Comparison of ENCODE assay signal across 38 mouse cellular contexts in the genomic region with DNA sequence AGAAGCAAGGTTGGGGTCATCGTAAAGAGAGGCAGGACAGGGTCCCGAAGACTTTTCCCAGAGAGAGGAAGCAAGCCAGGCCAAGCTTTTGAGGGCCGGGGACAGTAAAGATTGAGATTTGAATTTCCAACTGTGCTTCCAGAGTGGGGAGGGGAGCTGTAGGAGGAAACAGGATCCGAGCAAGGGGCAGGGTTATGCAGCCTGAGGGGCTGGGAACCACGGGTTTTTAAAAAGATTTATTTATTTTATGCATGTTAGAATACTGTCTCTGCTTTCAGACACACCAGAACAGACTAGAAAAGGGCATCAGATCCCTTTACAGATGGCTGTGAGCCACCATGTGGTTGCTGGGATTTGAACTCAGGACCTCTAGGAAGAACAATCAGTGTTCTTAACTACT. TPM values are rescaled to one million over a fixed set of nuclear protein-coding genes. Genes with fewer than 3 reads are reported as not detected.
"Had no signal": no experiment of that assay in that cellular context is flagged by ENCODE, and none has a peak within 500 bp of the region (broad histone marks: within the 10 kb centered on the region; RNA-seq: fewer than 3 reads in every experiment).

No protein-coding gene starts in this region.

- H3K4me2 ChIP-seq: heart, embryonic 12.5 days; hindbrain, embryonic 12.5 days; hindbrain, embryonic 14.5 days; limb, embryonic 15.5 days; liver, embryonic 12.5 days had no signal

- H3K9me3 ChIP-seq: heart, embryonic 10.5 days; heart, embryonic 12.5 days; hindbrain, embryonic 10.5 days; hindbrain, embryonic 12.5 days; limb, embryonic 15.5 days; liver, embryonic 12.5 days had no signal

- H3K4me1 ChIP-seq: hindbrain, embryonic 10.5 days; hindbrain, embryonic 12.5 days; liver, embryonic 12.5 days had no signal

- H3K27ac ChIP-seq: heart, adult 2 months; heart, embryonic 10.5 days; hindbrain, embryonic 10.5 days; hindbrain, embryonic 12.5 days; hindbrain, embryonic 14.5 days; layer of hippocampus, adult 2 months; limb, embryonic 15.5 days; liver, embryonic 12.5 days; liver, embryonic 14.5 days had no signal

- H3K4me3 ChIP-seq: heart, adult 2 months; heart, embryonic 10.5 days; heart, embryonic 12.5 days; hindbrain, embryonic 10.5 days; hindbrain, embryonic 12.5 days; layer of hippocampus, adult 2 months; limb, embryonic 15.5 days; liver, embryonic 12.5 days had no signal

- H3K36me3 ChIP-seq: heart, embryonic 10.5 days; heart, embryonic 12.5 days; hindbrain, embryonic 10.5 days; hindbrain, embryonic 12.5 days; limb, embryonic 15.5 days; liver, embryonic 12.5 days had no signal

- DNase-seq: forebrain, postnatal 0 days; gastrocnemius, postnatal 14 days; gastrocnemius, postnatal 36 days; heart, adult 2 months; heart, postnatal 10 days; heart, postnatal 4 days; kidney, adult 18-20 months; kidney, adult 8-10 months; kidney, postnatal 10 days; kidney, postnatal 25 days; kidney, postnatal 4 days; layer of hippocampus, postnatal 36 days had no signal

- ATAC-seq: forebrain, postnatal 0 days; hindbrain, embryonic 16.5 days; inflammation-experienced regulatory T-cells, adult 6 months; intestine, embryonic 16.5 days; liver, embryonic 12.5 days had no signal

- H3K9ac ChIP-seq: forebrain, postnatal 0 days; heart, embryonic 12.5 days; hindbrain, embryonic 12.5 days; hindbrain, embryonic 14.5 days; limb, embryonic 15.5 days; liver, embryonic 12.5 days; liver, embryonic 14.5 days had no signal

RNA-seq across cellular contexts. Expression of a gene that starts 16.2 kb away (rescaled TPM):
- total RNA-seq: forebrain, postnatal 0 days; heart, adult 2 months; heart, postnatal 10 days; heart, postnatal 25 days; heart, postnatal 4 days; layer of hippocampus, adult 2 months; layer of hippocampus, postnatal 10 days; layer of hippocampus, postnatal 36 days; left cerebral cortex, adult 18-20 months; left cerebral cortex, adult 8-10 months; left cerebral cortex, postnatal 10 days; left cerebral cortex, postnatal 25 days; liver, adult 2 months had no signal
- polyA plus RNA-seq: forebrain, postnatal 0 days; heart, adult 2 months; heart, embryonic 10.5 days; heart, embryonic 12.5 days; heart, embryonic 14.5 days; heart, embryonic 16.5 days; hindbrain, embryonic 10.5 days; hindbrain, embryonic 12.5 days; hindbrain, embryonic 14.5 days; hindbrain, embryonic 16.5 days; inflammation-experienced regulatory T-cells, adult 6 months; kidney, embryonic 14.5 days; liver, adult 2 months; liver, embryonic 12.5 days; liver, embryonic 16.5 days had no signal

RNA-seq across cellular contexts. Expression of a gene that starts 31.3 kb away (rescaled TPM):
- total RNA-seq: forebrain, postnatal 0 days; heart, adult 2 months; heart, postnatal 10 days; heart, postnatal 25 days; heart, postnatal 4 days; layer of hippocampus, adult 2 months; layer of hippocampus, postnatal 10 days; layer of hippocampus, postnatal 36 days; left cerebral cortex, adult 18-20 months; left cerebral cortex, adult 8-10 months; left cerebral cortex, postnatal 10 days; left cerebral cortex, postnatal 25 days; liver, adult 2 months had no signal
- polyA plus RNA-seq: forebrain, postnatal 0 days; heart, adult 2 months; heart, embryonic 12.5 days; heart, embryonic 14.5 days; heart, embryonic 16.5 days; hindbrain, embryonic 10.5 days; hindbrain, embryonic 12.5 days; hindbrain, embryonic 14.5 days; hindbrain, embryonic 16.5 days; inflammation-experienced regulatory T-cells, adult 6 months; liver, adult 2 months; liver, embryonic 12.5 days; liver, embryonic 14.5 days; liver, embryonic 16.5 days had no signal

RNA-seq across cellular contexts. Expression of a gene that starts 36.3 kb away (rescaled TPM):
- total RNA-seq: forebrain, postnatal 0 days; heart, adult 2 months; heart, postnatal 10 days; heart, postnatal 25 days; heart, postnatal 4 days; layer of hippocampus, adult 2 months; layer of hippocampus, postnatal 10 days; layer of hippocampus, postnatal 36 days; left cerebral cortex, adult 18-20 months; left cerebral cortex, adult 8-10 months; left cerebral cortex, postnatal 10 days; left cerebral cortex, postnatal 25 days; liver, adult 2 months had no signal
- polyA plus RNA-seq: forebrain, postnatal 0 days; heart, adult 2 months; heart, embryonic 16.5 days; hindbrain, embryonic 10.5 days; hindbrain, embryonic 12.5 days; hindbrain, embryonic 16.5 days; inflammation-experienced regulatory T-cells, adult 6 months; liver, adult 2 months had no signal

RNA-seq across cellular contexts. Expression of a gene that starts 36.4 kb away (rescaled TPM):
- total RNA-seq: forebrain, postnatal 0 days; gastrocnemius, adult 18-20 months; gastrocnemius, adult 8-10 months; gastrocnemius, postnatal 14 days; gastrocnemius, postnatal 36 days; heart, adult 2 months; heart, postnatal 10 days; heart, postnatal 25 days; heart, postnatal 4 days; layer of hippocampus, adult 2 months; layer of hippocampus, postnatal 10 days; layer of hippocampus, postnatal 36 days; left cerebral cortex, adult 18-20 months; left cerebral cortex, adult 8-10 months; left cerebral cortex, postnatal 10 days; left cerebral cortex, postnatal 25 days; liver, adult 2 months had no signal
- polyA plus RNA-seq: forebrain, postnatal 0 days; heart, adult 2 months; heart, embryonic 12.5 days; heart, embryonic 14.5 days; heart, embryonic 16.5 days; inflammation-experienced regulatory T-cells, adult 6 months; intestine, embryonic 16.5 days; kidney, embryonic 14.5 days; kidney, embryonic 16.5 days; liver, adult 2 months; liver, embryonic 14.5 days; liver, embryonic 16.5 days had no signal

RNA-seq across cellular contexts. Expression of a gene that starts 46.0 kb away (rescaled TPM):
- total RNA-seq: forebrain, postnatal 0 days; heart, adult 2 months; heart, postnatal 10 days; heart, postnatal 25 days; heart, postnatal 4 days; layer of hippocampus, adult 2 months; layer of hippocampus, postnatal 10 days; layer of hippocampus, postnatal 36 days; left cerebral cortex, adult 18-20 months; left cerebral cortex, adult 8-10 months; left cerebral cortex, postnatal 10 days; left cerebral cortex, postnatal 25 days; liver, adult 2 months had no signal
- polyA plus RNA-seq: forebrain, postnatal 0 days; hindbrain, embryonic 10.5 days had no signal
